Mouse (Mus musculus): ENCODE results near the gene Rfx2. TPM values are rescaled to one million over a fixed set of nuclear protein-coding genes. Genes with fewer than 3 reads are reported as not detected.
A peak's percentile ranks its signal among the peaks of the same experiment; 100 is the strongest.

The Rfx2 gene
- polyA plus RNA-seq, 1 experiment from 2014 or later = 3.7 TPM

GRCm38 (mm10) chr17:56763741-56764250 lies 67.0 kb downstream of the Rfx2 start:
- Histone ChIP-seq H3K27ac (ENCODE audit: low read length) (no peak overlapping the region), H3K4me3 (replicated peaks; ENCODE audit: low read length) (peak overlapping the region; percentile 76), H3K4me1 (replicated peaks; ENCODE audit: control insufficient read depth, insufficient read depth, low read length) (peaks cover 26% of the 10 kb centered on the region), H3K9ac (replicated peaks; ENCODE audit: low read depth, low read length) (no peak overlapping the region), H3K9me3 (ENCODE audit: control insufficient read depth, low read length) (no peaks in the 10 kb centered on the region), H3K36me3 (ENCODE audit: control insufficient read depth, insufficient read depth) (peaks cover 12% of the 10 kb centered on the region), H3K4me2 (ENCODE audit: low read length) (peak overlapping the region; percentile 56), H3K27me3 (replicated peaks; ENCODE audit: control insufficient read depth, insufficient read depth, low read length) (0 out of 2 replicates have a peak, but pooled peaks cover 3% of the 10 kb centered on the region)
- ATAC-seq = no peak
- WGBS = 75% methylated on average over 8 of the region's 8 CpGs

- Histone ChIP-seq H3K4me2 (ENCODE audit: low read length) (peak overlapping the region; percentile 82), H3K36me3 (ENCODE audit: control insufficient read depth, insufficient read depth) (peaks cover 8% of the 10 kb centered on the region), H3K9me3 (ENCODE audit: control insufficient read depth, low read length) (no peaks in the 10 kb centered on the region), H3K27me3 (replicated peaks; ENCODE audit: control insufficient read depth, insufficient read depth, low read length) (peaks cover 5% of the 10 kb centered on the region), H3K27ac (ENCODE audit: low read length) (peak overlapping the region; percentile 97), H3K4me3 (replicated peaks; ENCODE audit: low read length) (no peak overlapping the region), H3K9ac (replicated peaks; ENCODE audit: low read depth, low read length) (peak overlapping the region; percentile 79; the same call in 1 of the 2 replicates), H3K4me1 (replicated peaks; ENCODE audit: control insufficient read depth, insufficient read depth, low read length) (peaks cover 26% of the 10 kb centered on the region)
- WGBS = 51% methylated on average over 27 of the region's 27 CpGs
- no peak for ATAC-seq
Observed at GRCm38 (mm10) chr17:56762769-56763731, 67.8 kb downstream of the Rfx2 start.

- ATAC-seq = peak; percentile 30
- peak overlapping the region; percentile 97 for H3K27ac ChIP-seq (ENCODE audit: low read length)
- H3K27me3 ChIP-seq (replicated peaks; ENCODE audit: control insufficient read depth, insufficient read depth, low read length) = peaks cover 15% of the 10 kb centered on the region
- H3K9me3 ChIP-seq (ENCODE audit: control insufficient read depth, low read length) = no peaks in the 10 kb centered on the region
- H3K9ac ChIP-seq (replicated peaks; ENCODE audit: low read depth, low read length) = peak overlapping the region; percentile 79
- H3K4me1 ChIP-seq (replicated peaks; ENCODE audit: control insufficient read depth, insufficient read depth, low read length) = peaks cover 34% of the 10 kb centered on the region
- H3K36me3 ChIP-seq (ENCODE audit: control insufficient read depth, insufficient read depth) = no peaks in the 10 kb centered on the region
- 2% methylated on average over 17 of the region's 28 CpGs for WGBS
- peak overlapping the region; percentile 82 for H3K4me2 ChIP-seq (ENCODE audit: low read length)
- H3K4me3 ChIP-seq (replicated peaks; ENCODE audit: low read length) = peak overlapping the region; percentile 65
Observed at GRCm38 (mm10) chr17:56761991-56762410, 68.8 kb downstream of the Rfx2 start.

GRCm38 (mm10) chr17:56761077-56761476 lies 69.7 kb downstream of the Rfx2 start:
- WGBS = 73% methylated on average over 3 of the region's 3 CpGs
- Histone ChIP-seq H3K9me3 (ENCODE audit: control insufficient read depth, low read length) (no peaks in the 10 kb centered on the region), H3K4me1 (replicated peaks; ENCODE audit: control insufficient read depth, insufficient read depth, low read length) (peaks cover 38% of the 10 kb centered on the region), H3K4me3 (replicated peaks; ENCODE audit: low read length) (no peak overlapping the region), H3K9ac (replicated peaks; ENCODE audit: low read depth, low read length) (no peak overlapping the region), H3K27ac (ENCODE audit: low read length) (no peak overlapping the region), H3K27me3 (replicated peaks; ENCODE audit: control insufficient read depth, insufficient read depth, low read length) (peaks cover 24% of the 10 kb centered on the region), H3K36me3 (ENCODE audit: control insufficient read depth, insufficient read depth) (no peaks in the 10 kb centered on the region), H3K4me2 (ENCODE audit: low read length) (no peak overlapping the region)
- no peak for ATAC-seq

- Histone ChIP-seq H3K27ac (ENCODE audit: low read length) (no peak overlapping the region), H3K4me2 (ENCODE audit: low read length) (no peak overlapping the region), H3K9ac (replicated peaks; ENCODE audit: low read depth, low read length) (no peak overlapping the region), H3K4me3 (replicated peaks; ENCODE audit: low read length) (no peak overlapping the region), H3K4me1 (replicated peaks; ENCODE audit: control insufficient read depth, insufficient read depth, low read length) (peaks cover 32% of the 10 kb centered on the region), H3K9me3 (ENCODE audit: control insufficient read depth, low read length) (no peaks in the 10 kb centered on the region), H3K36me3 (ENCODE audit: control insufficient read depth, insufficient read depth) (no peaks in the 10 kb centered on the region), H3K27me3 (replicated peaks; ENCODE audit: control insufficient read depth, insufficient read depth, low read length) (peaks cover 42% of the 10 kb centered on the region)
- 59% methylated on average over 7 of the region's 7 CpGs for WGBS
- ATAC-seq = no peak
Observed at GRCm38 (mm10) chr17:56759261-56759660, 71.6 kb downstream of the Rfx2 start.

GRCm38 (mm10) chr17:56758132-56758531 lies 72.7 kb downstream of the Rfx2 start:
- H3K27me3 ChIP-seq (replicated peaks; ENCODE audit: control insufficient read depth, insufficient read depth, low read length) = peaks cover 52% of the 10 kb centered on the region
- no peaks in the 10 kb centered on the region for H3K36me3 ChIP-seq (ENCODE audit: control insufficient read depth, insufficient read depth)
- WGBS = 5% methylated on average over 11 of the region's 12 CpGs
- no peaks in the 10 kb centered on the region for H3K9me3 ChIP-seq (ENCODE audit: control insufficient read depth, low read length)
- no peak overlapping the region for H3K4me2 ChIP-seq (ENCODE audit: low read length)
- no peak overlapping the region for H3K27ac ChIP-seq (ENCODE audit: low read length)
- no peak overlapping the region for H3K4me3 ChIP-seq (replicated peaks; ENCODE audit: low read length)
- H3K4me1 ChIP-seq (replicated peaks; ENCODE audit: control insufficient read depth, insufficient read depth, low read length) = peaks cover 26% of the 10 kb centered on the region
- ATAC-seq = no peak
- no peak overlapping the region for H3K9ac ChIP-seq (replicated peaks; ENCODE audit: low read depth, low read length)

- peak within 1 kb of the TSS; percentile 65 for H3K4me2 ChIP-seq (ENCODE audit: low read length)
- no peaks in the 10 kb centered on the region for H3K36me3 ChIP-seq (ENCODE audit: control insufficient read depth, insufficient read depth)
- no peak within 1 kb of the TSS for H3K27ac ChIP-seq (ENCODE audit: low read length)
- H3K9me3 ChIP-seq (ENCODE audit: control insufficient read depth, low read length) = no peaks in the 10 kb centered on the region
- peak within 1 kb of the TSS; percentile 42 for H3K4me3 ChIP-seq (replicated peaks; ENCODE audit: low read length)
- WGBS = under 1% methylated on average over 47 of the region's 48 CpGs
- peak; percentile 30 for ATAC-seq
- peak within 1 kb of the TSS; percentile 41; the same call in 1 of the 2 replicates for H3K9ac ChIP-seq (replicated peaks; ENCODE audit: low read depth, low read length)
- H3K4me1 ChIP-seq (replicated peaks; ENCODE audit: control insufficient read depth, insufficient read depth, low read length) = peaks cover 21% of the 10 kb centered on the region
- peaks cover 58% of the 10 kb centered on the region for H3K27me3 ChIP-seq (replicated peaks; ENCODE audit: control insufficient read depth, insufficient read depth, low read length)
Observed at GRCm38 (mm10) chr17:56757416-56758123, 73.2 kb downstream of the Rfx2 start, which contains the start of gene Nrtn. TSS of gene Nrtn (minus strand) at chr17:56757530.

GRCm38 (mm10) chr17:56756703-56757399 lies 74.0 kb downstream of the Rfx2 start:
- peaks cover 65% of the 10 kb centered on the region for H3K27me3 ChIP-seq (replicated peaks; ENCODE audit: control insufficient read depth, insufficient read depth, low read length)
- WGBS = under 1% methylated on average over 43 of the region's 51 CpGs
- H3K4me2 ChIP-seq (ENCODE audit: low read length) = peak overlapping the region; percentile 65
- H3K36me3 ChIP-seq (ENCODE audit: control insufficient read depth, insufficient read depth) = no peaks in the 10 kb centered on the region
- no peaks in the 10 kb centered on the region for H3K9me3 ChIP-seq (ENCODE audit: control insufficient read depth, low read length)
- ATAC-seq = no peak
- peak overlapping the region; percentile 41; the same call in 1 of the 2 replicates for H3K9ac ChIP-seq (replicated peaks; ENCODE audit: low read depth, low read length)
- peaks cover 16% of the 10 kb centered on the region for H3K4me1 ChIP-seq (replicated peaks; ENCODE audit: control insufficient read depth, insufficient read depth, low read length)
- peak overlapping the region; percentile 42 for H3K4me3 ChIP-seq (replicated peaks; ENCODE audit: low read length)
- H3K27ac ChIP-seq (ENCODE audit: low read length) = no peak overlapping the region

All from forebrain, embryonic 16.5 days (tissue).